Mouse (Mus musculus): ENCODE measurements around the gene Igfbp2.

Igfbp2 gene

GRCm38 (mm10) chr1:72871337-72871696 is 47.0 kb downstream of the Igfbp2 start:
- no peak for DNase-seq (ENCODE audit: low read depth, low spot score)

- DNase-seq (ENCODE audit: low read depth, low spot score), result no peak
These were observed 47.6 kb downstream of the Igfbp2 start for GRCm38 (mm10) chr1:72871697-72872411.

GRCm38 (mm10) chr1:72872521-72872920 is 48.2 kb downstream of the Igfbp2 start:
- DNase-seq (ENCODE audit: low read depth, low spot score), result peak; percentile 47

GRCm38 (mm10) chr1:72873078-72873477 is 48.8 kb downstream of the Igfbp2 start:
- DNase-seq (ENCODE audit: low read depth, low spot score), result no peak

GRCm38 (mm10) chr1:72873511-72874286 is 49.4 kb downstream of the Igfbp2 start:
- DNase-seq (ENCODE audit: low read depth, low spot score), result no peak

GRCm38 (mm10) chr1:72874287-72875211 is 50.2 kb downstream of the Igfbp2 start, which contains the start of gene Igfbp5:
Igfbp5 (minus strand) TSS chr1:72874884.
- DNase-seq (ENCODE audit: low read depth, low spot score), result no peak

GRCm38 (mm10) chr1:72875708-72876107 is 51.4 kb downstream of the Igfbp2 start:
- DNase-seq (ENCODE audit: low read depth, low spot score), result no peak

GRCm38 (mm10) chr1:72876111-72876510 is 51.8 kb downstream of the Igfbp2 start:
- DNase-seq (ENCODE audit: low read depth, low spot score), result no peak

- DNase-seq (ENCODE audit: low read depth, low spot score), result no peak
These were observed 53.6 kb downstream of the Igfbp2 start for GRCm38 (mm10) chr1:72877892-72878291.

GRCm38 (mm10) chr1:72878473-72879318 is 54.4 kb downstream of the Igfbp2 start:
- no peak for DNase-seq (ENCODE audit: low read depth, low spot score)

- DNase-seq (ENCODE audit: low read depth, low spot score), result no peak
These were observed 55.0 kb downstream of the Igfbp2 start for GRCm38 (mm10) chr1:72879319-72879634.

- DNase-seq (ENCODE audit: low read depth, low spot score), result no peak
These were observed 61.0 kb downstream of the Igfbp2 start for GRCm38 (mm10) chr1:72885111-72885818.

- no peak for DNase-seq (ENCODE audit: low read depth, low spot score)
These were observed 61.5 kb downstream of the Igfbp2 start for GRCm38 (mm10) chr1:72885819-72886169.

- no peak for DNase-seq (ENCODE audit: low read depth, low spot score)
These were observed 63.6 kb downstream of the Igfbp2 start for GRCm38 (mm10) chr1:72887910-72888309.

- no peak for DNase-seq (ENCODE audit: low read depth, low spot score)
These were observed 71.5 kb downstream of the Igfbp2 start for GRCm38 (mm10) chr1:72895821-72896220.
